Mouse (Mus musculus) c-Kit-positive CD71-positive TER-119-negative erythroid progenitor cells, embryonic 14.5 days (primary cell): ENCODE results near the gene Slco1a4.
"Not testable (repeated sequence)": the region's sequence is repeated elsewhere in the genome, so short reads cannot be mapped to it uniquely, and the experiment has no call there.

ENCODE experiments used
- DNase-seq: peaks from one replicate; pipeline ENCODE4 v3.0.0-alpha.2; 2013; ENCODE audit warnings: low read depth

Slco1a4 gene

GRCm38 (mm10) chr6:141856085-141856484, at the start of gene Slco1a4:
TSS of gene Slco1a4 (minus strand) at chr6:141856199.
- no peak for DNase-seq

GRCm38 (mm10) chr6:141898197-141898596, 42.2 kb upstream of the Slco1a4 start:
- no peak for DNase-seq

GRCm38 (mm10) chr6:141889723-141890122, 33.7 kb upstream of the Slco1a4 start:
- no peak for DNase-seq

- DNase-seq = no peak
These were observed 32.2 kb upstream of the Slco1a4 start for GRCm38 (mm10) chr6:141888248-141888647.

- DNase-seq = no peak
These were observed 26.6 kb upstream of the Slco1a4 start for GRCm38 (mm10) chr6:141882581-141882980.

GRCm38 (mm10) chr6:141875742-141876141, 19.7 kb upstream of the Slco1a4 start:
- DNase-seq = not testable (repeated sequence)

GRCm38 (mm10) chr6:141871711-141872110, 15.7 kb upstream of the Slco1a4 start:
- DNase-seq = no peak

- DNase-seq = no peak
These were observed 12.7 kb upstream of the Slco1a4 start for GRCm38 (mm10) chr6:141868735-141869134.

- no peak for DNase-seq
These were observed 10.0 kb upstream of the Slco1a4 start for GRCm38 (mm10) chr6:141866026-141866425.

GRCm38 (mm10) chr6:141857735-141858531, 1.9 kb upstream of the Slco1a4 start:
- no peak for DNase-seq

GRCm38 (mm10) chr6:141853616-141854015, 2.4 kb downstream of the Slco1a4 start:
- no peak for DNase-seq

GRCm38 (mm10) chr6:141849051-141849450, 6.9 kb downstream of the Slco1a4 start:
- DNase-seq = no peak

GRCm38 (mm10) chr6:141797837-141798236, 58.2 kb downstream of the Slco1a4 start:
- DNase-seq = no peak

- no peak for DNase-seq
These were observed 81.5 kb downstream of the Slco1a4 start for GRCm38 (mm10) chr6:141774476-141774875.

GRCm38 (mm10) chr6:141773710-141774109, 82.3 kb downstream of the Slco1a4 start, which contains the start of gene Gm5724:
TSS of gene Gm5724 (minus strand) at chr6:141773810.
- no peak for DNase-seq
